Mouse (Mus musculus): ENCODE data around the gene Cox7a1. TPM values are rescaled to one million over a fixed set of nuclear protein-coding genes. Genes with fewer than 3 reads are reported as not detected.

The Cox7a1 gene
- polyA plus RNA-seq, 1 experiment from 2014 or later, result 5.5 TPM

- Histone ChIP-seq H3K4me2 (ENCODE audit: low read length) (no peak overlapping the region), H3K4me1 (ENCODE audit: control insufficient read depth, insufficient read depth, low read length) (no peaks in the 10 kb centered on the region), H3K4me3 (ENCODE audit: low read depth, low read length) (no peak overlapping the region), H3K36me3 (ENCODE audit: control insufficient read depth, insufficient read depth, low read length) (peaks cover 45% of the 10 kb centered on the region), H3K9me3 (replicated peaks; ENCODE audit: control insufficient read depth, low read length) (no peaks in the 10 kb centered on the region), H3K27ac (ENCODE audit: low read depth, low read length) (no peak overlapping the region), H3K9ac (ENCODE audit: low read length) (no peak overlapping the region), H3K27me3 (replicated peaks; ENCODE audit: control insufficient read depth, insufficient read depth, low read length) (no peaks in the 10 kb centered on the region)
- DNase-seq (ENCODE audit: low spot score) (no peak), ATAC-seq (no peak)
- 77% methylated on average over 13 of the region's 13 CpGs for WGBS
These were observed 851 bp downstream of the Cox7a1 start for GRCm38 (mm10) chr7:30184641-30185348.

GRCm38 (mm10) chr7:30188344-30189115 is 4.6 kb downstream of the Cox7a1 start:
- peaks cover 11% of the 10 kb centered on the region; the same call in 1 of the 2 replicates for H3K4me1 ChIP-seq (ENCODE audit: control insufficient read depth, insufficient read depth, low read length)
- no peak overlapping the region for H3K4me3 ChIP-seq (ENCODE audit: low read depth, low read length)
- no peak for DNase-seq (ENCODE audit: low spot score)
- WGBS, result 90% methylated on average over 12 of the region's 12 CpGs
- peaks cover 72% of the 10 kb centered on the region for H3K36me3 ChIP-seq (ENCODE audit: control insufficient read depth, insufficient read depth, low read length)
- ATAC-seq, result no peak
- H3K4me2 ChIP-seq (ENCODE audit: low read length), result no peak overlapping the region
- H3K27ac ChIP-seq (ENCODE audit: low read depth, low read length), result no peak overlapping the region
- no peaks in the 10 kb centered on the region for H3K9me3 ChIP-seq (replicated peaks; ENCODE audit: control insufficient read depth, low read length)
- no peaks in the 10 kb centered on the region for H3K27me3 ChIP-seq (replicated peaks; ENCODE audit: control insufficient read depth, insufficient read depth, low read length)
- H3K9ac ChIP-seq (ENCODE audit: low read length), result no peak overlapping the region

GRCm38 (mm10) chr7:30189116-30189491 is 5.2 kb downstream of the Cox7a1 start:
- Histone ChIP-seq H3K4me1 (ENCODE audit: control insufficient read depth, insufficient read depth, low read length) (peaks cover 12% of the 10 kb centered on the region; the same call in 1 of the 2 replicates), H3K36me3 (ENCODE audit: control insufficient read depth, insufficient read depth, low read length) (peaks cover 72% of the 10 kb centered on the region), H3K9ac (ENCODE audit: low read length) (no peak overlapping the region), H3K4me3 (ENCODE audit: low read depth, low read length) (no peak overlapping the region), H3K4me2 (ENCODE audit: low read length) (no peak overlapping the region), H3K27me3 (replicated peaks; ENCODE audit: control insufficient read depth, insufficient read depth, low read length) (no peaks in the 10 kb centered on the region), H3K9me3 (replicated peaks; ENCODE audit: control insufficient read depth, low read length) (no peaks in the 10 kb centered on the region), H3K27ac (ENCODE audit: low read depth, low read length) (no peak overlapping the region)
- no peak for ATAC-seq
- 92% methylated on average over 4 of the region's 4 CpGs for WGBS
- no peak for DNase-seq (ENCODE audit: low spot score)

- WGBS, result 93% methylated on average over 12 of the region's 12 CpGs
- DNase-seq (ENCODE audit: low spot score) (no peak), ATAC-seq (no peak)
- Histone ChIP-seq H3K9me3 (replicated peaks; ENCODE audit: control insufficient read depth, low read length) (no peaks in the 10 kb centered on the region), H3K9ac (ENCODE audit: low read length) (no peak overlapping the region), H3K4me1 (ENCODE audit: control insufficient read depth, insufficient read depth, low read length) (peaks cover 12% of the 10 kb centered on the region; the same call in 1 of the 2 replicates), H3K27ac (ENCODE audit: low read depth, low read length) (no peak overlapping the region), H3K4me3 (ENCODE audit: low read depth, low read length) (0 out of 2 replicates have a peak overlapping the region, but pooled peaks have one; percentile 67), H3K4me2 (ENCODE audit: low read length) (no peak overlapping the region), H3K36me3 (ENCODE audit: control insufficient read depth, insufficient read depth, low read length) (peaks cover 50% of the 10 kb centered on the region), H3K27me3 (replicated peaks; ENCODE audit: control insufficient read depth, insufficient read depth, low read length) (no peaks in the 10 kb centered on the region)
These were observed 8.1 kb downstream of the Cox7a1 start for GRCm38 (mm10) chr7:30192088-30192487.

- 19% methylated on average over 9 of the region's 9 CpGs for WGBS
- Histone ChIP-seq H3K27ac (ENCODE audit: low read depth, low read length) (no peak overlapping the region), H3K9ac (ENCODE audit: low read length) (peak overlapping the region; percentile 79), H3K9me3 (replicated peaks; ENCODE audit: control insufficient read depth, low read length) (no peaks in the 10 kb centered on the region), H3K4me2 (ENCODE audit: low read length) (peak overlapping the region; percentile 84), H3K36me3 (ENCODE audit: control insufficient read depth, insufficient read depth, low read length) (peaks cover 41% of the 10 kb centered on the region), H3K27me3 (replicated peaks; ENCODE audit: control insufficient read depth, insufficient read depth, low read length) (no peaks in the 10 kb centered on the region), H3K4me3 (ENCODE audit: low read depth, low read length) (peak overlapping the region; percentile 67), H3K4me1 (ENCODE audit: control insufficient read depth, insufficient read depth, low read length) (peaks cover 12% of the 10 kb centered on the region; the same call in 1 of the 2 replicates)
- DNase-seq (ENCODE audit: low spot score) (no peak), ATAC-seq (no peak)
These were observed 9.1 kb downstream of the Cox7a1 start for GRCm38 (mm10) chr7:30193013-30193412.

- H3K36me3 ChIP-seq (ENCODE audit: control insufficient read depth, insufficient read depth, low read length), result peaks cover 35% of the 10 kb centered on the region
- peak; percentile 86 for DNase-seq (ENCODE audit: low spot score)
- peak overlapping the region; percentile 84 for H3K4me2 ChIP-seq (ENCODE audit: low read length)
- H3K27ac ChIP-seq (ENCODE audit: low read depth, low read length), result peak overlapping the region; percentile 71; the same call in 1 of the 2 replicates
- peak overlapping the region; percentile 67 for H3K4me3 ChIP-seq (ENCODE audit: low read depth, low read length)
- no peaks in the 10 kb centered on the region for H3K27me3 ChIP-seq (replicated peaks; ENCODE audit: control insufficient read depth, insufficient read depth, low read length)
- H3K9me3 ChIP-seq (replicated peaks; ENCODE audit: control insufficient read depth, low read length), result no peaks in the 10 kb centered on the region
- peak overlapping the region; percentile 79 for H3K9ac ChIP-seq (ENCODE audit: low read length)
- WGBS, result 1% methylated on average over 26 of the region's 26 CpGs
- peak; percentile 70 for ATAC-seq
- H3K4me1 ChIP-seq (ENCODE audit: control insufficient read depth, insufficient read depth, low read length), result peaks cover 12% of the 10 kb centered on the region; the same call in 1 of the 2 replicates
These were observed 9.7 kb downstream of the Cox7a1 start for GRCm38 (mm10) chr7:30193581-30194100.

GRCm38 (mm10) chr7:30194101-30194831 is 10.3 kb downstream of the Cox7a1 start:
- H3K4me2 ChIP-seq (ENCODE audit: low read length), result peak overlapping the region; percentile 84
- H3K9ac ChIP-seq (ENCODE audit: low read length), result peak overlapping the region; percentile 79
- peaks cover 12% of the 10 kb centered on the region; the same call in 1 of the 2 replicates for H3K4me1 ChIP-seq (ENCODE audit: control insufficient read depth, insufficient read depth, low read length)
- H3K36me3 ChIP-seq (ENCODE audit: control insufficient read depth, insufficient read depth, low read length), result peaks cover 28% of the 10 kb centered on the region
- no peaks in the 10 kb centered on the region for H3K9me3 ChIP-seq (replicated peaks; ENCODE audit: control insufficient read depth, low read length)
- H3K27me3 ChIP-seq (replicated peaks; ENCODE audit: control insufficient read depth, insufficient read depth, low read length), result no peaks in the 10 kb centered on the region
- peak; percentile 22 for ATAC-seq
- H3K4me3 ChIP-seq (ENCODE audit: low read depth, low read length), result peak overlapping the region; percentile 67
- peak; percentile 47 for DNase-seq (ENCODE audit: low spot score)
- under 1% methylated on average over 26 of the region's 26 CpGs for WGBS
- H3K27ac ChIP-seq (ENCODE audit: low read depth, low read length), result peak overlapping the region; percentile 71; the same call in 1 of the 2 replicates

GRCm38 (mm10) chr7:30194884-30195283 is 10.9 kb downstream of the Cox7a1 start:
- under 1% methylated on average over 28 of the region's 28 CpGs for WGBS
- H3K36me3 ChIP-seq (ENCODE audit: control insufficient read depth, insufficient read depth, low read length), result peaks cover 26% of the 10 kb centered on the region
- no peaks in the 10 kb centered on the region for H3K27me3 ChIP-seq (replicated peaks; ENCODE audit: control insufficient read depth, insufficient read depth, low read length)
- peak overlapping the region; percentile 67 for H3K4me3 ChIP-seq (ENCODE audit: low read depth, low read length)
- DNase-seq (ENCODE audit: low spot score) (peak; percentile 97), ATAC-seq (peak; percentile 88)
- no peaks in the 10 kb centered on the region for H3K9me3 ChIP-seq (replicated peaks; ENCODE audit: control insufficient read depth, low read length)
- H3K9ac ChIP-seq (ENCODE audit: low read length), result peak overlapping the region; percentile 79
- peak overlapping the region; percentile 71; the same call in 1 of the 2 replicates for H3K27ac ChIP-seq (ENCODE audit: low read depth, low read length)
- peaks cover 12% of the 10 kb centered on the region; the same call in 1 of the 2 replicates for H3K4me1 ChIP-seq (ENCODE audit: control insufficient read depth, insufficient read depth, low read length)
- peak overlapping the region; percentile 84 for H3K4me2 ChIP-seq (ENCODE audit: low read length)
